Mouse (Mus musculus) spleen, postnatal 4 days (tissue): ENCODE measurements around the gene Palmd.

Source experiments
- DNase-seq, 2 experiments: peaks; one replicate each; pipeline ENCODE4 v3.0.0; 2022; ENCODE audit warnings: low spot score in 2 of 2

Gene Palmd

GRCm38 (mm10) chr3:116968540-116968997 lies at the start of gene Palmd:
Gene Palmd (minus strand): TSS chr3:116968987.
- DNase-seq: no peak

GRCm38 (mm10) chr3:117010182-117010581 lies 41.4 kb upstream of the Palmd start:
- no peak for DNase-seq

DNA sequence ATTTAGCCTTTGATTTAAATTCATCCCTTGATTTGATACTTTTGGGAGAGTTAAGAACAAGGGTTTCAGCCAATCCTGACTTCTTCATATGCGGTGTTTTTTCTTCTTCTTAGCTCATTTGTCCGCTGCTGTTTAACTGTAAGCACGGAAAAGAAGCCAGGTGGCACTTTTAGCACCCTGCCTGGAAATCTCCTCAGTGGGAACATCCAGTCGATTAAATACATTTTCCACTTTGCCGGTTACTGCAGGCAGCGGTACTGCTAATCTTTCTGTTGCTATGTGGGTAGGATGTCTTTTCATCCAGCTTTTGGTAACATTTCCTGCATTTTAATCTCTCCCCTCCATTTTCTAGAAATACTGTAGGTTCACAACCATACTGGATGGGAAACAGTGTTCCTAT lies 38.6 kb upstream of the Palmd start:
- no peak for DNase-seq

DNA sequence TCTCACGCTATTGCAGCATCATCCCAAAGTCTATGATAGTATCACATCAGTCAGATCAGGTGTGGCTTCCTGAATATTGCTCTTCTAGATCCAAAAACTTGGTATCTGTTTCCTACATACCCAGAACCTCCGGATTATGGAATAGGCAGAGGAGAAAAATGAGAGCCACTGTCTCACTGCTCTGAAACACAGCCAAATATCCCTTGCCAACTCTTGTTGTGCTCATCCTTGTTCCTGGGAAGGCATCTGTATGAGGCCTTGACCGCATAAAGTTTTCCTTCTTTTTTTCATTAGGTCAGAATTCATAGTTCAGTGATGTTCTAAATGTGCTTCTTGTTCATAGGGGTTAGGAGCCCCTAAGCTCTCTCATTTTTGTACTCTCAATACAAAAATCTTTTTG lies 37.8 kb upstream of the Palmd start:
- DNase-seq: no peak

DNA sequence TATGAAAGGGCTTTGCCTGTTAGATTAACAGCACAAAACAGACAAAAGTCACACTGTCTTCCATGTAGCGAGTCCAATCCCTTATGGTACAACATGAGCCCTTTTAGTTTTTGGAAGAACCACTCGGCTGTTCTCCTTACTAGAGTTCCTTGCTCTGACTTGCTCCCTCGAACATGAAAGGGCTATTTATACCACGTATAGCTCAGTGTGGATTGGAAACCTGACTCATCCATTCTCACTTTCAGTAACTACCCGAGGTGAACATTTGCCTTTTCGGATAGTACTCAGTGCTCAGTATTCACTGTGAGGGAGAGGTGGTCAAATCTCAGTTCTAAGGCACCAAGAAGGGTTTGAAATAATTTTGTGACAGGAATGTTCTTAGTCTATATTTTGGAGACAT lies 34.6 kb upstream of the Palmd start:
- no peak for DNase-seq

- DNase-seq: no peak
These were observed 33.1 kb upstream of the Palmd start for GRCm38 (mm10) chr3:117001686-117002485.

- DNase-seq: no peak
These were observed 24.2 kb upstream of the Palmd start for GRCm38 (mm10) chr3:116993011-116993410.

DNA sequence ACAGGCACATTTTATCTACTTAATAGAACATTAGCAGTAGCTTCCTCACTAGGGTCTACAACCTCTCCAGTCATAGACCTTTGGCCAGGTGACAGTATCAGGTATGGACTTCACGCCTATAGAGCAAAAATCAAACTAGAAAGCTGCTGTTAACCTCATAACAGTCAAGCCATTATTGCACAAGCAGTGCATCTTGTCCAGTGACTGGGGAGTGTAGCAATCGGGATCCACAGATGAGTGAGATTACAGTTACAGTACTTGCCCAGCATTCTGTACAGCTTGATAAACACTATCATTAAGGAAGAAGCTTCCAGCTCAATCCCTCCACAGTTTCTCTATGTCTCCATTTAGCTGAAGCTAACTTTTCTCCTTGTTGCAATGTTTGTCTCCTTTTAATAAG lies 22.4 kb upstream of the Palmd start:
- no peak for DNase-seq

DNA sequence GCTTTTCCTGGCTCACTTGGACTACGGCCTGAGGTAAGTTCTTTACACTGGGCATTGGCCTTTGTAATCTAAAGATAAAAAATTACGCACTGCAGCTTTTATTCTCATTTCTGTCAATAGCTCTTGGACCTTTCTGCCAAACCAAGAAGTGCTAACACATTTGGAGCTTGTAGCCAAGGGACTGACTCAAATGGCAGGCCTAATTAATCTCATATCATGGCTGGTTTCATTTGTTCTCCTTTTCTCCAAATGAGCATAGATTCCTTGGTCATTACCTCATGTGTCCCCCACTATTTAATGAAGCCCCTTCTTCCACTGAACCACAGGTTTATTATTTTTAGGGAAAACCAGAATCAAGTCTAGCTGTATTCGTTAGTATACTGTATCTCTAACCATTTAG lies 19.4 kb upstream of the Palmd start:
- no peak for DNase-seq

DNA sequence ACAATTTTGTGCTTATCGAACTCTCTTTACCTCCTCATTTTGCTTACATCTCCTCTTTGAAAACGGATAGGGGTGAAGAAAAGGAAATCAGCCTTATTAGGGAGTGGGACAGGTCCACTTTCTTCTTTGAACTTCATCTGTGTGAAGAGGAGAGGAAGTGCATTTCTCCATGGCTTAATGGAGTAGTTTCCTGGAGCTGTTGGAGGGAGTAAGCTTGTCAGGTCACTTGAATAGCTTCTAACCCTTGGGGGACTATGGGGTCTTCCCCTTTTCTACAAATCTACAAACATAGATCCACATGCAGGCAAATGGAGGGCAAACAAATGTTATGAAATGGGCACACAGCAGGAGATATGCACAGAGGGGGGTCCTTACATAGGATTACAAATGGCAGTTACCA lies 17.7 kb upstream of the Palmd start:
- no peak for DNase-seq

DNA sequence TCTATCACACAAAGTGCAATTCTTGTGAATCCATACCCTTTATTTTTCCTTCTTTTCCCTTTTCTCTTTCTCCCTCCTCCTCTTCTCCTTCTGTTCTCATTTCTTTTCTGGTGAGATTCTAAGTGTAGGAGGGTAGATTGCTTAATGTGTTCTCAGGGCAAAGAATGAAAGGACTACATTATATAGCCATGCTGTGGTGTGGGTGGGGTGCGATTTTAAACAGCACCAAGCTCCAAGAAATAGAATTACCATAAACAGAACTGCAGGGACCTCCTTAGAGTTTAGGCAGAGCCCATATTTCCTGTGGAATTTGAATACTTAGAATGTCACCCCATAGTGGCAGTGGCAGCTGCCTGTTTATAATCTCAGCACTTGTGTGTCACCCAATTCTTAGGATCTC lies 17.0 kb upstream of the Palmd start:
- DNase-seq: no peak

DNA sequence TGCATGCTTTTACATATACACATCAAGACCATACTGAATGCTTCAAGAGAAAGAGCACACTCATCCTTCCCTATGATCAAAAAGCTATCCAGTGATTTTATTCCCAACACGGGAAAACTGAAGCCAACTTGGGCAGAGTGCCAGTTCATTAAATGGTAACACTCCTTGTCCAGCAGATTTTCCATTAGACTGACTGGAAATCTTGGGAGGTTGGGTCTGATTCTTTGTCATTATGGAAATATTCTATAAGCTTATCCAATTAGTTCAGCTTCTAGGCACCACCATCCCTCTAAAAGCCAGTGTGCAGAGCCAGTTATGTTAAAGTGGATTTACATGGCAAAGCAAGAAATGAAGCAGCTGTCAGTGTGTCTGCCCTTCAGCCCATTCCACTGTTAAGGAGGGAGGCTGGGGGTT lies 16.3 kb upstream of the Palmd start:
- no peak for DNase-seq

DNA sequence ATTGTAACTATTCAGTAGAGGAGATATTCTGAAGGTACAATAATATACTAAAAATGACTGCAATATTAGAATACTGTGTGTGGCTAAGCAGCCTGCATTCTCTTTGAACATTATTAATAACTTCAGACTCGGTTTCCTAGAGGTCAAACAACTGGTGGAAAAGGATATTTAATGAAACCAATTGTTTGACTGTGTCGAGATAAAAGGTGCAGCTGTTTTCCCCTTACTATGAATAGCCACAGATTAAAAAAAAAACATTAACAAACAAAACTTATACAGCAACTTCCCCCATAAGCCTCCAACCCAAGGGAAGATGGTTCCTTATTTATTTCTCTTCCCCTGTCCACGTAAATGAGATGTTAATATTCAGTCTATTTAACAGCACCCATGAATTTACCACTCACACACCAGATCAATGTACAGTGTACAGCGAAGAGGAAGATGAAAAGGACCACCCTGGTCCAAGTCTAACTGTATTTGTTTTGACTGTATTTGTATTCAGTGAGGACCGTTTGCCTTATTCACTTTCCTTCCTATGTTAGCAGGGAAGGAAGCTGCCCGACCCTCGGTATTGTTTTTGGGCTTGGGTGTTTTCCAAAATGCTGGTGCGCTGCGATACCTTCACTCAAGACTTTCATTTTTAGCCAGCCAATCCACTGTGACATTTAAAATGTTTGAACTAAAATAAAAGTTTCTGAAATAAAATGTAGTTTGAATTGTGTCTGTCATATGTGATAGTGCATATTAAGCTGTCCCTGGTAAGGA lies 13.2 kb upstream of the Palmd start:
- DNase-seq: no peak

DNA sequence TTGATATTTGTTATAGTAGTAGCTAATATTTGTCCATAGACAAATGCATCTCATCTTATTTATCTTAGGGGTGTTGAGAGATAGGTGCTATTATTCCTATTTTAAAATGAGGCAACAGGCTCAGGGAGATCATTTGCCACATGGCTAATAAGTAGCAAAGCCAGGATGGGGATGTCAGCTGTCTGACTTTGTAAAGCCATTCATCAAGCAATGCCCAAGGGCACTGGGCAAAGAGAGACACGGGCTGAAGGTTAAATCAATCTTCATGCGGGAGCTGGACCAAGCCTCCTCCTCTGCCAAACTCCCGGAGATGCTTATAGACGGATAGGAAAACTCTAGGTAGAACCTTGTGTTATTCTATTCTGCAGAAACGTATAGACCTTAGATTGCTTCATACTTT lies 999 bp upstream of the Palmd start:
- no peak for DNase-seq

DNA sequence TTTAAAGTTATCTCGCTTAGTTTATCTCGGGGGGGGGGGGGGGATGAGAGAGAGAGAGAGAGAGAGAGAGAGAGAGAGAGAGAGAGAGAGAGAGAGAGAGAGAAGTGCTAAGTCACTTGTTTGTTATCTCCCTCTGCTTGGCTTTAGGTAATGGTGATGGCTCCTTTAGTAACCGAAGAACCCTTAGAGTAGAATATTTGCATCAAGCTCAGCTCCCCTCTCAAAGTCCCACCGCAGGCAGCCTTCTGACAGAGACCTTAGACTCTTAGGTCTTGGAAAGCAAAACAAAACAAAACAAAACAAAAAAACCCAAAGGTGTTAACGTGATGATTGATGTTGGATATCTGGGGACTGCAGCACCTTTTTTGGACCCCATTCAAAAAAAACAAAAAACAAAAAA lies 216 bp upstream of the Palmd start:
- no peak for DNase-seq

- no peak for DNase-seq
These were observed 820 bp downstream of the Palmd start, which contains the start of gene 4930455H04Rik for GRCm38 (mm10) chr3:116967967-116968366. Gene 4930455H04Rik (plus strand): TSS chr3:116968267.

GRCm38 (mm10) chr3:116967436-116967835 lies 1.4 kb downstream of the Palmd start:
- DNase-seq: no peak

GRCm38 (mm10) chr3:116966800-116967199 lies 2.0 kb downstream of the Palmd start:
- no peak for DNase-seq

- DNase-seq: no peak
These were observed 2.6 kb downstream of the Palmd start for GRCm38 (mm10) chr3:116966225-116966624.

GRCm38 (mm10) chr3:116964426-116964825 lies 4.4 kb downstream of the Palmd start:
- no peak for DNase-seq

DNA sequence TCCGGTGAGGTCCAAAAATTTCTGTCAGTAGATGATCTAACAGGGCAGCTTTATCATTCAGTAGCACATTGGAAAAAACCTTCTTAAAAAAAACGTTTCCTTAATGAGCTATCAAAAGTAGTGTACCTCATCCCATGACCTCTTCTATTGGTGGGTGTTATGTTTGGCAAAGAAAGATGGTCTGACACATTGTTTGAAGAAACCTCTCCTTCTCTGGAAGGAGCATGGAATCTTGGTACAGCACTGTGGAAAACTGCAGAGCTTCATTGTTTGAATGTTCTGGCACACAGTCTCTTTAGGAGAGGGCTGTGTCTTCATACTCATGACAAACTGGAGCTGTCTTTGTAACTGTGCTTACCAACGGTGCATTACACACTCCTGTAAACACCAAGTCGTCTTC lies 5.6 kb downstream of the Palmd start:
- DNase-seq: no peak

- no peak for DNase-seq
These were observed 7.2 kb downstream of the Palmd start for GRCm38 (mm10) chr3:116961354-116962142.
